Mouse (Mus musculus) stomach, postnatal 0 days (tissue): ENCODE results near the gene Vps16.

Experiments used
- CTCF ChIP-seq: IDR thresholded peaks from 2 replicates; pipeline ENCODE4 v1.5.1; 2016; ENCODE audit warnings: antibody characterized with exemption, low read depth, mild to moderate bottlenecking, moderate library complexity
- EP300 ChIP-seq: optimal IDR thresholded peaks from 2 replicates; pipeline ENCODE3; 2016; ENCODE audit warnings: antibody characterized with exemption

DNA sequence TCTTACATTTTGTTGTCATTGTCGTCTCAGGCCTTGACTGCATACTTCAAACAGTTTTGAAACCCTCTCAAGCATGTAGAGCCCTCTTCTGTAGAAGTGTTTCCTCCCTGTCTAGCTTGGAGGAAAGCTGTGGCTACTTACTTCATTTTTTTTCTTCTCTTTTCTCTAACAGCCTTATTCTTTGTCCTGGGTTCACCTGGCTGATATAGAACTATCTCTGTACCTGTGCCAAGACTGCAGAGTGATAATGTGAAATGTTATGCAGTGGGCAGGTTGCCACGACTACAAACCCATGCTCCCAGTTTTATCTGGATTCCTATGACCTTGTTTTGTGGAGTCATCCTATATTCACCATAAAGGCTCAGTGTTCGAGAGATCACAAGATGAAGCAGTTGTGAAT, 6.3 kb downstream of the Vps16 start:
- TF ChIP-seq CTCF (no peak), EP300 (no peak)
